Mouse (Mus musculus): ENCODE measurements around the gene Btd. TPM values are rescaled to one million over a fixed set of nuclear protein-coding genes. Genes with fewer than 3 reads are reported as not detected.
A peak's percentile ranks its signal among the peaks of the same experiment; 100 is the strongest.

Btd gene
- polyA plus RNA-seq, 1 experiment from 2014 or later = 35.3 TPM

DNA sequence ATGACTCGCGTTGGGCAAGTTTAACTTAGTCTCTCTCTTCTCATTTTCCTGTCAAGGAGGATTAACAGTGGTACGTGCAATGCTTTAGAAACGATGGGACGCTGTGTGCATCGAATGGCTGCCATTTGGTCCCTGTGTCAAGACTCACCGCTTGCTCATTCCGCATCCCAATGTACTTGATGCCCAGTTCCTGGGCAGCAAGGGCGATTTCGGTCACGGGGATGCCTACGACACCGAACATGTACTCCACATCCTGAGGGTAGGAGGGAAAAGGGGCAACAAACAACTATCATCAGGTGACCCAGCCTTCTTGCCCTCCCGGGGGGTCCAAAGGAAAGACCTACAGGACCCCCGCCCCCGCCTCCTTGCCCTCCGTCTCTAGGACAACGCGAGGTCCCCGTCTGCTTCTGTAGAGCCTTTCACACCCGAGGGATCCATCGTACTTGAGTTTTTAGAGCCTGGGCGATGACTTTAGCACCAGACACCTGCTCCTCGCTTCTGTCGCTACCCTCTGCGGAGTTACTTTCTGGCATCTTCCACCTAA is 410 bp upstream of the Btd start, which contains the start of gene Gm49387:
Gene Gm49387, minus strand, starts transcription at position 533 of the 544 bp plus-strand sequence.
- peak within 1 kb of the TSS; percentile 57 for H3K4me3 ChIP-seq (ENCODE audit: low read depth, low read length)
- no peaks in the 10 kb centered on the region for H3K36me3 ChIP-seq (ENCODE audit: control insufficient read depth, insufficient read depth, low read length)
- WGBS = 4% methylated on average over 26 of the region's 26 CpGs
- peak; percentile 31; the same call in 1 of the 2 replicates for ATAC-seq (ENCODE audit: insufficient number of reproducible peaks, insufficient read depth, low FRiP score, low read depth)
- H3K4me2 ChIP-seq (replicated peaks; ENCODE audit: low read depth, low read length) = peak within 1 kb of the TSS; percentile 87
- H3K9ac ChIP-seq (replicated peaks; ENCODE audit: low read depth, low read length) = peak within 1 kb of the TSS; percentile 57
- no peaks in the 10 kb centered on the region for H3K9me3 ChIP-seq (ENCODE audit: control insufficient read depth, low read depth, low read length)
- H3K27me3 ChIP-seq (ENCODE audit: control insufficient read depth, insufficient read depth, low read length) = no peaks in the 10 kb centered on the region
- H3K27ac ChIP-seq (ENCODE audit: low read length) = peak within 1 kb of the TSS; percentile 74
- H3K4me1 ChIP-seq (ENCODE audit: control insufficient read depth, insufficient read depth, low read length) = peaks cover 4% of the 10 kb centered on the region; the same call in 1 of the 2 replicates

DNA sequence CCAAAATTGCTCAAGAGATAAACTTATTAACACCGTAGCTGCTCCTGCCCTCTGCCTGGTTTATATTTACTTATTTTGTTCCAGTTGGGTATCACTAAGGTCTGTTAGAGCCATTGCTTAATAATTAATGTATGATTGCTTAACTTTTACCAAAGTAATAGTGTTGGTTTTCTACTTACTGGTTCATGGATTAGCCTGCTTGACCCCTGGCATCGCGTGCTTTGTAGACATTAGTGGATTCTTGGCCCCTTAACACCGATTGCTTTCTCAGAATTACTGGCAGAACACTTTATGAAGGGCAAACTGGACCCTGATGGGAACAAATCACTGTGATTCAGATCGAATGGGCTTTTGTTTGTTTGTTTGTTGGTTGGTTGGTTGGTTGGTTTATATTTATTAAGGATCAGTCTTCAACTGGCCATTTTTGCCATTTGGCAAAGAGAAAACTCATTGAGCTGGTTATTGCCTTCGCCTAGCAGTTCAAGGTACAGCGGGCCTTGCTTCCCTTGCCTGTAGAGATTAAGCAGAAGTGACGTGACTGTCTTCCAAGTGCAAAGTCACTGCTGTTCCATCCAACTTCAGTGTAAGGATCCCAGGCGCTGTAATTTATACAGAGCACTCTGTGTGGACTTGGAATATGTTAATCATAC is 803 bp downstream of the Btd start:
- H3K4me3 ChIP-seq (ENCODE audit: low read depth, low read length) = peak overlapping the region; percentile 57
- H3K4me2 ChIP-seq (replicated peaks; ENCODE audit: low read depth, low read length) = peak overlapping the region; percentile 87
- H3K9ac ChIP-seq (replicated peaks; ENCODE audit: low read depth, low read length) = peak overlapping the region; percentile 57
- H3K4me1 ChIP-seq (ENCODE audit: control insufficient read depth, insufficient read depth, low read length) = peaks cover 4% of the 10 kb centered on the region; the same call in 1 of the 2 replicates
- ATAC-seq (ENCODE audit: insufficient number of reproducible peaks, insufficient read depth, low FRiP score, low read depth) = no peak
- no peak overlapping the region for H3K27ac ChIP-seq (ENCODE audit: low read length)
- H3K27me3 ChIP-seq (ENCODE audit: control insufficient read depth, insufficient read depth, low read length) = no peaks in the 10 kb centered on the region
- H3K9me3 ChIP-seq (ENCODE audit: control insufficient read depth, low read depth, low read length) = no peaks in the 10 kb centered on the region
- no peaks in the 10 kb centered on the region for H3K36me3 ChIP-seq (ENCODE audit: control insufficient read depth, insufficient read depth, low read length)
- WGBS = 66% methylated on average over 9 of the region's 9 CpGs

DNA sequence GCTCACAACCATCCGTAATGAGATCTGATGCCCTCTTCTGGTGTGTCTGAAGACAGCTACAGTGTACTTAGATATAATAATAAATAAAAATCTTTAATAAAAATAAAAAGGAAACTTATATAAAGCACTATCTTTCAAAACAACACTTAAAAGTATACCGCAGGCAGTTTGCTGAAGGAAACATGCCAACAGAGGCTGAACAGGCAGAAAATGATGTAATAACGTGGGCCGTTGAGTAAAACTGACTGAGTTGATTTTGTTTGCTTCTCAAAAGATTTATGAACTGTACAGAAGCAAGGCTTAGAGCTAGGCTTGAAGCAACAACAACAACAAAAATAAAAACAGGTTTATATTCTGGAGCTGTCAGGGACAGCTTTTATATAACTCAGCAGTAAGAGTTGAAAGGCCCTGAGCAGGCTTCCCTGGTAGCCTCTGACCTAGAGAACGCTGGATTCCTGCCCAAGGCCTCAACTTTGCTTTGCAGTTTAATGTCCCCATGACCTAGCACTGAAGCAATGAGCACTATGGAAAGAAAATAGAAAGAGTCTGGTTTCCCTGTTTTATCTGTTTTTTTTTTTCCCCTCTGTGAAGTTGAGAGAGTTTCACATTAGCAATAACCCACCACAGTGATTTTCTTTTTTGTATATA is 3.5 kb downstream of the Btd start:
- Histone ChIP-seq H3K4me1 (ENCODE audit: control insufficient read depth, insufficient read depth, low read length) (peaks cover 4% of the 10 kb centered on the region; the same call in 1 of the 2 replicates), H3K9me3 (ENCODE audit: control insufficient read depth, low read depth, low read length) (no peaks in the 10 kb centered on the region), H3K9ac (replicated peaks; ENCODE audit: low read depth, low read length) (no peak overlapping the region), H3K4me2 (replicated peaks; ENCODE audit: low read depth, low read length) (no peak overlapping the region), H3K27ac (ENCODE audit: low read length) (no peak overlapping the region), H3K4me3 (ENCODE audit: low read depth, low read length) (no peak overlapping the region), H3K36me3 (ENCODE audit: control insufficient read depth, insufficient read depth, low read length) (no peaks in the 10 kb centered on the region), H3K27me3 (ENCODE audit: control insufficient read depth, insufficient read depth, low read length) (no peaks in the 10 kb centered on the region)
- no peak for ATAC-seq (ENCODE audit: insufficient number of reproducible peaks, insufficient read depth, low FRiP score, low read depth)
- 89% methylated on average over 5 of the region's 5 CpGs for WGBS

DNA sequence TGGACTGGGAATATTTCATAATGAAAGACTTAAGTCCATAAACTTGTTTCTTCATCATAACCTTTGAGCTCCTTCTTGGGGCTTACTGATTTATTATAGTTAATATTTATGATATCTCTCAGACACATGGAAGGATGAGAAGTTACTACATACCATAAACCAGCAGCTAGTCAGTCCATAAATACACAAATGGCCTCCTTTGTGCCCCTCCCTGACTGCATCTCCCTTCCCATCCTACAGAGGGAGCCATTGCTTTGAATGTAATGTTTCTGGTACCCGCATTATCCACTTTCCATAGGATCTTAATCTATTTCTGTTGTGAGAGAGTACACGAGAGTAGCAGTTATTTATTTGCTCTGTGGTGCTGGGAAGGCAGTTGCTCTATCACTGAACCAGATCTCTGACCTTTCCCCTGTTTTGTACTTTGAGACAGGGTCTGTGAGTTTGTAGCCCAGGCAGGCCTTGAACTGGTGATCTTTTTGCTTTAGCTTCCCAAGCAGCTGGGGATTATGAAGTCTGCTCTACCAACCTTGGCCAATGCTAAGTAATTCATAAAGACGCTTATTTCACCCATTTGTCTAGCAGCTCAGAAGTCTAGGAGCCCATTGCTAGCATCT is 4.2 kb downstream of the Btd start:
- ATAC-seq (ENCODE audit: insufficient number of reproducible peaks, insufficient read depth, low FRiP score, low read depth) = no peak
- 68% methylated on average over 3 of the region's 3 CpGs for WGBS
- Histone ChIP-seq H3K9ac (replicated peaks; ENCODE audit: low read depth, low read length) (no peak overlapping the region), H3K36me3 (ENCODE audit: control insufficient read depth, insufficient read depth, low read length) (no peaks in the 10 kb centered on the region), H3K4me3 (ENCODE audit: low read depth, low read length) (no peak overlapping the region), H3K27ac (ENCODE audit: low read length) (no peak overlapping the region), H3K4me1 (ENCODE audit: control insufficient read depth, insufficient read depth, low read length) (peaks cover 4% of the 10 kb centered on the region; the same call in 1 of the 2 replicates), H3K27me3 (ENCODE audit: control insufficient read depth, insufficient read depth, low read length) (no peaks in the 10 kb centered on the region), H3K4me2 (replicated peaks; ENCODE audit: low read depth, low read length) (no peak overlapping the region), H3K9me3 (ENCODE audit: control insufficient read depth, low read depth, low read length) (no peaks in the 10 kb centered on the region)

DNA sequence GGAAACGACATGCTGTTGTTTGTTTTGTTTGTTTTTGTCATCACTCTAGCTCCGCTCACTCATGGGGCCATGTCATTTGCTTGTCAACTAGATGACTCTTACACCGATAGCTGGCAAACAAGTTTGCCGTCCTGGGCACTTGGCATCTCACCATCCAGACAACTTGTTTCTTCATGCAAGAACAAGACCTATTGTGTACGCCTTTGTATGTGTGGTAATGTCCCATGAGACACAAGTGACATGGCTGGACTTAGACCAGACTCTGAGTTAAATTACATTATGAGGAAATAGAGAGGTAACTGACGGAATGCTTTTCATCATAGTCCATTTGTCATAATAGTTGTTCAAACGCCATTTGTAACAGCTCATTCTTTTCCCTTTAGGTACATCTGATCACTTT is 5.1 kb downstream of the Btd start:
- no peak overlapping the region for H3K27ac ChIP-seq (ENCODE audit: low read length)
- H3K9ac ChIP-seq (replicated peaks; ENCODE audit: low read depth, low read length) = no peak overlapping the region
- H3K27me3 ChIP-seq (ENCODE audit: control insufficient read depth, insufficient read depth, low read length) = no peaks in the 10 kb centered on the region
- no peaks in the 10 kb centered on the region for H3K9me3 ChIP-seq (ENCODE audit: control insufficient read depth, low read depth, low read length)
- no peak overlapping the region for H3K4me2 ChIP-seq (replicated peaks; ENCODE audit: low read depth, low read length)
- no peaks in the 10 kb centered on the region for H3K36me3 ChIP-seq (ENCODE audit: control insufficient read depth, insufficient read depth, low read length)
- no peak overlapping the region for H3K4me3 ChIP-seq (ENCODE audit: low read depth, low read length)
- ATAC-seq (ENCODE audit: insufficient number of reproducible peaks, insufficient read depth, low FRiP score, low read depth) = no peak
- WGBS = 88% methylated on average over 7 of the region's 7 CpGs
- peaks cover 4% of the 10 kb centered on the region; the same call in 1 of the 2 replicates for H3K4me1 ChIP-seq (ENCODE audit: control insufficient read depth, insufficient read depth, low read length)

DNA sequence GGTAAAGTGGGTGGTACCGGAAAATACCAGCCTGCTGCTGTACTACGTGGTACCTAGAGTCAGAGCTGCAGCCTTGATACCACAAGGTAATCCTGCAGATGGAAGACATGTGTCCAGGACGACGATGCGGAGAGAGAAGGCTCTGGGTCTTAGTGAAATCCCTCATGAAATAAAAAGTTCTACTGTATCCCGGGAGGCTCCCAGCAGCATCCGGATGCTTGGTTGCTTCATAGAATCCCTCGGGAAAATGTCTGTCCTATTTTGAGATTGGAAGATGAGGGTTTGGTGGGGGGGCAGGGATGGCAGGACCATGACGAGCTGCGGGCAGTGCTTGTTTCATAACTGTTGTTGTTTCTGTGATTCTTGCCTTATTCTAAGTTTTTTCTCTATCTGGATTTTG is 7.2 kb downstream of the Btd start:
- no peak for ATAC-seq (ENCODE audit: insufficient number of reproducible peaks, insufficient read depth, low FRiP score, low read depth)
- no peaks in the 10 kb centered on the region for H3K27me3 ChIP-seq (ENCODE audit: control insufficient read depth, insufficient read depth, low read length)
- H3K36me3 ChIP-seq (ENCODE audit: control insufficient read depth, insufficient read depth, low read length) = no peaks in the 10 kb centered on the region
- 86% methylated on average over 10 of the region's 10 CpGs for WGBS
- no peak overlapping the region for H3K4me3 ChIP-seq (ENCODE audit: low read depth, low read length)
- no peaks in the 10 kb centered on the region for H3K4me1 ChIP-seq (ENCODE audit: control insufficient read depth, insufficient read depth, low read length)
- H3K9me3 ChIP-seq (ENCODE audit: control insufficient read depth, low read depth, low read length) = no peaks in the 10 kb centered on the region
- no peak overlapping the region for H3K9ac ChIP-seq (replicated peaks; ENCODE audit: low read depth, low read length)
- H3K4me2 ChIP-seq (replicated peaks; ENCODE audit: low read depth, low read length) = no peak overlapping the region
- no peak overlapping the region for H3K27ac ChIP-seq (ENCODE audit: low read length)

DNA sequence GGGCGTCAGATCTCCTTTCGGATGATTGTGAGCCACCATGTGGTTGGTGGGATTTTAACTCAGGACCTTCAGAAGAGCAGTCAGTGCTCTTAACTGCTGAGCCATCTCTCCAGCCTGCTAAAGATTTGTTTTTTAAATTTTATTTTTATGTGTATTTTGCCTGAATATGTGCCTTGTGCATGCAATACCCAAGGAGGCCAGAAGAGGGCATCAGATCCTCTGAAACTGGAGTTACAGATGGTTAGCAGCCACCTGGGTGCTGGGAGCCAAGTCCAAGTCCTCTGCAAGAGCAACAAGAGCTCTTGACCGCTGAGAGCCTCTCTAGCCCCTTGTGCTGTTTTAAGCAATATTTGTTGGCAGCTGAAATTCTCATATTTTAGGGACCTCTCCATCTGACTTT is 9.5 kb downstream of the Btd start:
- Histone ChIP-seq H3K27me3 (ENCODE audit: control insufficient read depth, insufficient read depth, low read length) (no peaks in the 10 kb centered on the region), H3K4me3 (ENCODE audit: low read depth, low read length) (no peak overlapping the region), H3K4me1 (ENCODE audit: control insufficient read depth, insufficient read depth, low read length) (no peaks in the 10 kb centered on the region), H3K4me2 (replicated peaks; ENCODE audit: low read depth, low read length) (no peak overlapping the region), H3K27ac (ENCODE audit: low read length) (no peak overlapping the region), H3K9me3 (ENCODE audit: control insufficient read depth, low read depth, low read length) (no peaks in the 10 kb centered on the region), H3K9ac (replicated peaks; ENCODE audit: low read depth, low read length) (no peak overlapping the region), H3K36me3 (ENCODE audit: control insufficient read depth, insufficient read depth, low read length) (no peaks in the 10 kb centered on the region)
- 98% methylated on average over 3 of the region's 3 CpGs for WGBS
- ATAC-seq (ENCODE audit: insufficient number of reproducible peaks, insufficient read depth, low FRiP score, low read depth) = no peak

DNA sequence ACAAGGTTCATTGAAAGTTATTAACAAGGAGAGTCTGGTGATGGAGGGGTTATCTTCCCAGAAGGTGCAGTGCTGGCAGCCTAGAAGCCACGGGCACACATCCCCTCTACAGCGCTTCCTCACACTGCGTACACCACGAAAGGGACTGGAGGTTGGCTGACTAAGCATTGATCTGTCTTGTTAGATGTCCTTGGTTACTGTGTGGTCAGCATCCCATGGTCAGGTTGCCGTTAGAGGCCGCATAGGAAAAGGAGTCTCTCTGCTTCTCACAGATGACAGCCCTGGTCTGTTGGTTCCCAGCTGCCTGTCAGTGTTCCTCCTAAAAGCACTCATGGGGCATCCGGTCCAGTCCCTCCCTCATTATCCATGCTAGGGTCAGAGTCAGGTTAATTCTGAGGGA is 10.4 kb downstream of the Btd start:
- WGBS = 60% methylated on average over 7 of the region's 7 CpGs
- no peak overlapping the region for H3K4me2 ChIP-seq (replicated peaks; ENCODE audit: low read depth, low read length)
- no peaks in the 10 kb centered on the region for H3K36me3 ChIP-seq (ENCODE audit: control insufficient read depth, insufficient read depth, low read length)
- H3K27me3 ChIP-seq (ENCODE audit: control insufficient read depth, insufficient read depth, low read length) = no peaks in the 10 kb centered on the region
- ATAC-seq (ENCODE audit: insufficient number of reproducible peaks, insufficient read depth, low FRiP score, low read depth) = no peak
- no peaks in the 10 kb centered on the region for H3K9me3 ChIP-seq (ENCODE audit: control insufficient read depth, low read depth, low read length)
- H3K27ac ChIP-seq (ENCODE audit: low read length) = no peak overlapping the region
- H3K4me3 ChIP-seq (ENCODE audit: low read depth, low read length) = no peak overlapping the region
- no peaks in the 10 kb centered on the region for H3K4me1 ChIP-seq (ENCODE audit: control insufficient read depth, insufficient read depth, low read length)
- H3K9ac ChIP-seq (replicated peaks; ENCODE audit: low read depth, low read length) = 0 out of 2 replicates have a peak overlapping the region, but pooled peaks have one; percentile 10

Data from stomach, embryonic 14.5 days (tissue).